Mouse (Mus musculus): ENCODE results near the gene Rs1. TPM values are rescaled to one million over a fixed set of nuclear protein-coding genes. Genes with fewer than 3 reads are reported as not detected.

Gene Rs1
- polyA plus RNA-seq (2012; rRNA removed; ENCODE audit: low replicate concordance), result not detected in 2 replicates

DNA sequence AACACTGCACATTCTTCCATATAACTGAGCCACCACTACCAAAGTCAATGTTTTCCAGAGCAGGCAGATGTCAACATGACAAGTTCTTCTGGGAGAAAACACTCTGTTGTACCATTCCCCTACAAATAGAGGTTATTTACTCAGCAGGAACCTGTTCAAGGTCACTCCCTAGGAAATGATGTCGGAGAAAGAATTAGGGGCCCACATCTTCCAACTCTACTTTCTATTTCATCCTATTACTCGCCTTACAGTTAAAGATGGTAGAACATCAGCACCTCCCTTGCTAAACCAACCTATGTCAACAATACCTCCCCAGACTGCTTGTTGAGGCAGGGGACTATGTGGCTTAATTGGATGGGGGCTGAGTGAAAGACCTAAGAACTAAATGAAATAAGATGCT lies at the start of gene Rs1:
TSS of gene Rs1 (plus strand) at position 301 of the 400 bp plus-strand sequence.

DNA sequence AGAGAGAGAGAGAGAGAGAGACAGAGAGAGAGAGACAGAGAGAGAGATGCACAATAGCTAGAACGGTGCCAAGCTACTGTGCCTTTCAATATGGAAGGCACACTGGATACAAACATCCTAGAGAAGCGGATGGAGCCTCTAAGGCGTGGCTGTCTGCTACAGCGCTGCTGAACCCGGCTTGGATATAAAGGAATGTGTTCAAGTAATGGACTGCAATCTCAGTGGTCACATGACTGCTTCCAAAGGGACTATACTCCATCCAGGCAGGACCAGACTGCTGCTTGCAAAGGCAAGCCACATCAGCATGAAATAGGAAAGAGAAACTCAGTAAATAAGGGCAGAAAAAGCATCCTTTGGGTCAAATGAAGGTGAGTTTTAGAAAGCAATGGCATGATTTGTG lies 32.2 kb upstream of the Rs1 start, which contains the start of gene Ppef1:
TSS of gene Ppef1 (minus strand) at position 116 of the 400 bp plus-strand sequence.

Other genes starting within 250 kb of the Rs1 start
- not detected in 2 replicates for gene Ppef1, start 32.2 kb upstream of the Rs1 start, polyA plus RNA-seq (2012; rRNA removed; ENCODE audit: low replicate concordance)
- 0.07 TPM in 1 of 2 replicates, not detected in the other for gene Gja6, start 139.0 kb downstream of the Rs1 start, polyA plus RNA-seq (2012; rRNA removed; ENCODE audit: low replicate concordance)
- gene Cdkl5, start 226.7 kb downstream of the Rs1 start, polyA plus RNA-seq (2012; rRNA removed; ENCODE audit: low replicate concordance), result 0.63 and 0.83 TPM in 2 replicates

All from mammary gland, adult 2 months (tissue).